Mouse (Mus musculus): ENCODE results near the gene Zfp423.

The Zfp423 gene

DNA sequence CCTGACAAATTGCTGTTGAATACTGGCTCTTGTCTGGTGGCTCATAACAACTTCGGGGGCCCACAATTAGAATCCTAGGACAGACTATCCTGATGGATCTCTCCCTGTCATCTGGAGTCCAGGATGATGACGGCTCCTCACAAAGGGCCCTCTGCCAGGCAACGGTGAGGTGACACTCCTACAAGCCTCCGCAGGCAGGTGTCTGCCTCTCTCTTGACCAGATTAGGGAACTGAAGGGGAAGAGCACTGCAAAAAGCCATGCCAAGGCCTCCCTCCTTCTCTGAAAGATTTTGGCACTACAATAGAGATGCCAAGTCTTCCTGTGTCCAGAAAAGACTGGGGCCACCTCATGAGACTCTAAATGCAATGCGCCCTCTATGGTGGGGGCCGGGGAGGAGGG lies 7.1 kb downstream of the Zfp423 start:
- no peak for DNase-seq (ENCODE audit: low spot score in 2 of 2)

GRCm38 (mm10) chr8:87944225-87944934 lies 15.0 kb downstream of the Zfp423 start:
- no peak for DNase-seq (ENCODE audit: low spot score in 2 of 2)

DNA sequence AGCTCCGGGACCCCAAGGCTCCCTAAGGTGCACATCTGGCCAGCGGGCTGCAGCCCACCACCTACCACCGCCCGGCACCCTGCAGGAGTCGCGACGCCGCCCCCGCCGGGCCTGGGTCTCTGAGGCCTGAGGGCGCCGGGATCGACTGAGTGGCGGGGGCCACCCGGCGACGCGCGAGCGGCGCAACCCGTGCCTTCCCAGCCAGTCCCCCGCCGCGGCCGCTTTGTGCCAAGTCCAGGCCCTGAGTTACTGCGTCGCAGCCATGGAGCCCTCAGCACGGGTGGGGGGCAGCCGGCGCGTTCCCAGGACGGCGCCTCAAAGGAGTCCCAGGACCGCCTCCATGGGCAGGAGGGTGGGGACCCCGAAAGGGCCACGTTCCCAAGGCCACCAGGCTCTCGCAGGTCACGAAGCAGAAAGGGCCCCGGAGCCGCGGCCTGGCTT lies 15.7 kb downstream of the Zfp423 start:
- no peak for DNase-seq (ENCODE audit: low spot score in 2 of 2)

- DNase-seq (ENCODE audit: low spot score in 2 of 2) = no peak
These were observed 18.7 kb downstream of the Zfp423 start for GRCm38 (mm10) chr8:87940646-87941045.

- DNase-seq (ENCODE audit: low spot score in 2 of 2) = no peak
These were observed 20.0 kb downstream of the Zfp423 start for GRCm38 (mm10) chr8:87939308-87939936.

DNA sequence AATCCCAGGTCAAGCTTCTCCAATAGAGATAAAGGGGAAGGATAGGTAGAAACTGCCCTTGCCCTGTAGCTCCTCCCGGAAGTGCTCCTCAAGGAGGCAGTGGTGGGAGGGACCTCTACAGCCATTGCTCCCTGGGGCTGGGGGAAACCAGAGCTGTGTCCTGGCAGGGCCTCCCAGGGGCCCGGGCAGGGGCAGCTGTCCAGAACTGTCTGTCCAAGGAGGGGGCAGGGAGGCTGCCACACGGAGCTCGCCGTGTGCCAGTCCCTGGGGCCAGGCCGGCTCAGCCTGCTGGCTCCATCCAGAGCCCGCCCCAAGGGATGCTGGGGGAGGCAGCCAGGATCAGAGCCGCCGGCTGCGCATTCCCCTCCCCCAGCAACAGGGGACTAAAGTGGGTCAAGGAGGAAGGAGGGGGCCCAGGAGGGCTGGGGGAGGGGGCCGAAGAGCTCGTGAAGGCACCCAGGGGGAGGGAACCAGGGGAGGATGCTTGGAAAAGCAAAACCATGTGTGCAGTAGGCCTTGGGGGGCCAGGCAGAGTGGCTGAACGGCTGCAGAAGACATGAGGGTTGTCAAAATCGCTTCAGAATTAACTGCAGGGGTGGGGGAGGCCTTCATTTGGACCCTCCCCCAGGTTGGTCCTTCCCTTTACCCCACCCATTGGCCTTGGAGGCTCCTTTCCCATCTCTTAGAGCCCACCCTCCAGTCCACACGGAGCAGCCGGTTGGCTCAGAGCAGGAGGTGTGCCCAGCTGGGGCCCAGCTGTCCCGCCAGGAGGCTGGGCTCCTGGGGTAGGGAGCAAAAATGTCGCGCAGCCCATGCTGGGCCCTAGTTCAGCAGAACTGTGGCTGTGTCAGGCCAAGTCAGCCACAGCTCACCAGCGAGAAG lies 20.8 kb downstream of the Zfp423 start:
- DNase-seq (ENCODE audit: low spot score in 2 of 2) = peak; percentile 37 to 52

- no peak for DNase-seq (ENCODE audit: low spot score in 2 of 2)
These were observed 22.2 kb downstream of the Zfp423 start for GRCm38 (mm10) chr8:87937211-87937610.

- DNase-seq (ENCODE audit: low spot score in 2 of 2) = no peak
These were observed 24.2 kb downstream of the Zfp423 start for GRCm38 (mm10) chr8:87935088-87935680.

DNA sequence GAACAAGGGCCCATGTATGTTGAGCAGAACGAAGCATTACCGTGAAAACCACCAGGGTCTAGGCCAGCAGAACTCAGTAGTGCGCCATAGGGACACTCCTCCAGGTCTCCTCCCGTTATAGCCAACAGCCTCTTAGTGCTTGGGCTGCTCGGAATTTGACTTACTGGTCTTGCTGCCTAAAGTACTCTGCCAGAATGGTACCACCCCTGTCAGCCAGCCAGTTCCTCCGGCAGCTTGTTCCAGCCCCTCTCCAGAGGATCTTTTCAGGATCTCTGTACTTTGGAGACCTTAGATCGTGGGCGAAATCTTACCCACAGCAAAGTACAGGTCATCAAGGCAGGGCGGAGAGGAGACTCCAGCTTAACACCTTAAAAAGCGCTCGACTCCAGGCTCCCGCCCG lies 25.2 kb downstream of the Zfp423 start:
- no peak for DNase-seq (ENCODE audit: low spot score in 2 of 2)

- DNase-seq (ENCODE audit: low spot score in 2 of 2) = no peak
These were observed 25.6 kb downstream of the Zfp423 start for GRCm38 (mm10) chr8:87933752-87934151.

DNA sequence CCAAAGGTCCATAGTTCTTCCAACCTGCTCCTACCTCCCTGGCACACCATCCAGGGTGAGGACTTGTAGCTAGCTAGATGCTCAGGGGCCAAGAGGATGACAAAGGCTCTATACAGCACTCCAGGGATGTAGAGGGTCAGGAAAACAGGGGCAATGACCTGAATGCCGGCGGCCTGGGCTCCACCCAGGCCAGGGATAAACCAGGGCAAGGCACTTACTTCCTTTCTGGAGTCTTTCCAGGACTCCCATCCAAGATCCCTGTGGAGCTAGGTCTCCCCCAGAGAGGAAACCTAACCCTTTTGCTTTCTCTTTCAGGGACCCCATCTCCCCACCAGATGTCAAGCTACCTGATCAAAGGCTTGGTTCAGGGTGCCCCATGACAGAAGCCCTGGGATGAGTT lies 30.5 kb downstream of the Zfp423 start:
- no peak for DNase-seq (ENCODE audit: low spot score in 2 of 2)

DNA sequence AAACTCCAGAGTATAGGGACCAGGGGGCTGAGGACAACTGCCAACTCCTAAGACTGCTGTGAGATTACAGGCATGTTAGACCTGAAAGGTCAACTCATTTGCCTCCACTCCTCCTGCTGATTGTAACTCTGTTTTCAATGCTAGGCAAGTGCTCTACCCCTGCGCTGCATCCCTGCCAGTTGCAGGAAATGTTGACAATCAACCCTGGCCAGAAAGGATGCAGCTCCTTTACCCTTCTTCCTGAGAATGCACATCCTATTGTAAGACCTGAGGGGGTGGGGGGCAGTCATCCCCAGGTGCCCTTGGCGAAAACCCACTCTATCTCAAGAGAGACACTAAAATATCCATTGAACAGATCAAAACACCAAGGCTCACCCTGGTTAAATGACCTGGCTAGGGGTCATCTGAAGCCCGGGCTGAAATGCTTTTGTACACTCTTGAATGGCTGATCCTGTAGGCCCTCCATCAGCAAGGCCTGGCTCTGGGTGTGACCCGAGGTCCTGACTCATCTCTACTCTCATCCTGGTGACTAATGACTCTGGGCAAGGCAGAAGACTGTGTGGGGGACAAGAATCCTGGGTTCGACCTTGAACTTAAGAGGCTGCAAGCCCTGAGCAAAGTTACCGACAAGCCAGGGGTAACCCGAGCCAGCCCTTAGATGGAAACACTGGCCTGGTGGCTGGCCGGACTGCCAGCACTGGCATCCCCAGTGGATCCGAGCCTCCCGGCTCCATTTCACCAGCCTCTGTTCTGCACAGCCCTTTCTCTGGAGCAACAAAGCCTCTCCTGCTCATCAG lies 32.2 kb downstream of the Zfp423 start:
- DNase-seq (ENCODE audit: low spot score in 2 of 2) = no peak

GRCm38 (mm10) chr8:87926098-87926890 lies 33.1 kb downstream of the Zfp423 start:
- DNase-seq (ENCODE audit: low spot score in 2 of 2) = no peak

GRCm38 (mm10) chr8:87922936-87923335 lies 36.5 kb downstream of the Zfp423 start:
- DNase-seq (ENCODE audit: low spot score in 2 of 2) = no peak

GRCm38 (mm10) chr8:87922446-87922845 lies 36.9 kb downstream of the Zfp423 start:
- no peak for DNase-seq (ENCODE audit: low spot score in 2 of 2)

DNA sequence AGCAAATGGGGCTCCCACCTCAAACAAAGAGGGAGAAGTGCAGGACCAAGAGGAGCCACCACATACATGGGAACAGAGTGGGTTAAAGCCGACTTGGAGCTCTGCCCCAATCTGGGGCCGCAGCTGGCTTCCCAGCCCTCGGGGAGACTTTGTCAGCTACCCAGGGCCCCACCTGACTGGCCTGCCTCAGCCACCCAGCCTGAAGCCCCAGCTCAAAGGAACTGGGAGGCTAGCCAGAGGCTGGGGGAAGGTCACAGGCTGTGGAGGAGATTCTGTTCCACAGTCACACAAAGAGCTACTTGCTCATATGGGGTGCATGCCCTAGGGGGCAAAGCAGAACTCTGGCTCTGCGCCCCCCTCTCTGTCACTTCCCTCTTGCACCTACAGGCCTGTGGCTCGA lies 41.4 kb downstream of the Zfp423 start:
- DNase-seq (ENCODE audit: low spot score in 2 of 2) = no peak

- DNase-seq (ENCODE audit: low spot score in 2 of 2) = no peak
These were observed 43.6 kb downstream of the Zfp423 start for GRCm38 (mm10) chr8:87915763-87916162.

DNA sequence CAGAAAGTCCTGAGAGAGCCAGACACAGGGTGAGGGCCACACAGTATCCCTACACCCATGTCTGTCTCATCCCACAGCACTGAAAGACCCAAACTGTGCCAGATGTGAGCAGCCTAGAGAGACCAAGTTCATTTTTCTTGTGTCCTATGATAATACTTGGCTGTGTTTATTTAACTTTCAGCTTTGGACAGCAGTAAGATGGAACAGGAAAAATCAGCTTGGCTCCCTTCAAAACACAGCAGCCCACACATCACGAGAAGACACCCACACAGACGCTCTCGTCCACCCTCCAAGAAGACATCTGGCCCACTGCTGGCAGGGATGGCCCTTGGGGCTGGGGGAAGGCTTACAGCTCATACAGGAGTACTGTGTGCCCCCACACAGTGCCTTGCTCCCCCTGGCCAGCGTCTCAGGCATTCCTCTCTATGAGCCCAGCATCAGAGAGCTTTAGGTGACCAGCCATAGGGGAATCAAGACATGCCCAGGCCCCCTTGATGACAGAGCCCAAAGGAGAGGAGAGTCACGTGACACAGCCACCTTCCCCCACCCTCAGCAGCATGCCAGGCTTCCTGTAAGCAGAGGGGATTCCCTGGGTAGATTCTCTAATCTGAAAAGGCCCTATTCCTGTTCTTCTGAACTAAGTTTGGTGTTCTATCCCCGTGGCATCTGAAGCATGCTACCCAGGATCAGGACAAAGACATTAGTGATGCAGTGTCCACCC lies 45.0 kb downstream of the Zfp423 start:
- no peak for DNase-seq (ENCODE audit: low spot score in 2 of 2)

GRCm38 (mm10) chr8:87908940-87909339 lies 50.5 kb downstream of the Zfp423 start:
- no peak for DNase-seq (ENCODE audit: low spot score in 2 of 2)

DNA sequence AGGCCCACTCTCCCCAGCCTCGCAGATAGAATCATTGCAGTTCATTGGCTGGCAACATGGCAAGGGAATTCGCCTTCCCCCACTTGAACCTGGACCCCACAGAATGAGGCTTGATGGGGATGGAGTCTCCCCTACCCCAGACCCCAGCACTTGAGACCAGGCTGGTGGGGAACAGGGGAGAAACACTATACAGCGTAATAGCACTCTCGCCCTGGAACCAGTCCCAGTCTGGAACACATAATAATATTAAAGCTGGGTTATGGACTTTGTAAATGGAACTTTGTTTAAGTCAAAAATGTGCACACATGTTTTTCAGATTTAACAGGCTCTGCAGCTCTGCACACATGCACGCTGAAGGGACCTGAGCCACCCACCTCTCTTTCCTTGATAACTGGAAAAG lies 54.0 kb downstream of the Zfp423 start:
- no peak for DNase-seq (ENCODE audit: low spot score in 2 of 2)

Data from frontal cortex, postnatal 14 days (tissue).